Mouse (Mus musculus) neural tube, embryonic 11.5 days (tissue): Measurements from ENCODE around the gene Polrmt. TPM values are rescaled to one million over a fixed set of nuclear protein-coding genes. Genes with fewer than 3 reads are reported as not detected.
A peak's percentile ranks its signal among the peaks of the same experiment; 100 is the strongest.
"Not testable (repeated sequence)": the region's sequence is repeated elsewhere in the genome, so short reads cannot be mapped to it uniquely, and the experiment has no call there.

Experiments
- ATAC-seq: fragments of 200-750 bp; cut with Nextera tagmentation; 2 replicates; pipeline ENCODE4 v1.8.0; 2017; ENCODE audit warnings: moderate number of reproducible peaks, mild to moderate bottlenecking, moderate TSS enrichment, moderate library complexity; ENCODE audit not compliant: insufficient read depth, low FRiP score, low TSS enrichment
- DNase-seq: peaks from one replicate; pipeline ENCODE4 v3.0.0-alpha.2; 2015; ENCODE audit warnings: low spot score
- H3K27ac ChIP-seq: fragments of 300-500 bp; sonication (generic); 2 replicates; pipeline ENCODE4 v1.5.1; 2014; ENCODE audit warnings: low read depth, mild to moderate bottlenecking, low read length
- H3K27me3 ChIP-seq: fragments of 300-500 bp; sonication (generic); 2 replicates; pipeline ENCODE4 v1.6.1; 2014; ENCODE audit warnings: mild to moderate bottlenecking, low read length, mixed read lengths; ENCODE audit not compliant: control insufficient read depth, insufficient read depth
- H3K36me3 ChIP-seq: fragments of 300-500 bp; sonication (generic); 2 replicates; pipeline ENCODE4 v1.6.1; 2014; ENCODE audit warnings: mild to moderate bottlenecking, low read length, moderate library complexity, mixed read lengths; ENCODE audit not compliant: control insufficient read depth, insufficient read depth
- H3K4me1 ChIP-seq: fragments of 300-500 bp; sonication (generic); 2 replicates; pipeline ENCODE4 v1.6.1; 2014; ENCODE audit warnings: low read length, mixed read lengths; ENCODE audit not compliant: control insufficient read depth, insufficient read depth
- H3K4me2 ChIP-seq: fragments of 300-500 bp; sonication (generic); 2 replicates; pipeline ENCODE4 v1.6.1; 2014; ENCODE audit warnings: low read depth, mild to moderate bottlenecking, moderate library complexity
- H3K4me3 ChIP-seq: fragments of 300-500 bp; sonication (generic); 2 replicates; pipeline ENCODE4 v1.5.1; 2014; ENCODE audit warnings: low read depth, low read length
- H3K9ac ChIP-seq: fragments of 300-500 bp; sonication (generic); 2 replicates; pipeline ENCODE4 v1.6.1; 2014; ENCODE audit warnings: mild to moderate bottlenecking, low read length
- H3K9me3 ChIP-seq: fragments of 300-500 bp; sonication (generic); 2 replicates; pipeline ENCODE4 v1.6.1; 2016; ENCODE audit warnings: low read length; ENCODE audit not compliant: control insufficient read depth
- WGBS: fragments of 180-500 bp; shearing (Covaris S2); extraction: QIAGEN DNeasy Blood & Tissue Kit; methylation state at CpG from one replicate; pipeline ENCODE4 v1.1.7; 2014; 5-methylcytosine and 5-hydroxymethylcytosine counted together
- polyA plus RNA-seq: library from polyadenylated mRNA; unstranded; fragments of >200 nt; fragmentation: Nextera tagmentation; extraction: Ambion mirVana; gene quantifications from 2 replicates; pipeline ENCODE4 v1.2.1, GENCODE M21; 2014

Polrmt gene
- polyA plus RNA-seq, 1 experiment from 2014 or later = 34.1 TPM

DNA sequence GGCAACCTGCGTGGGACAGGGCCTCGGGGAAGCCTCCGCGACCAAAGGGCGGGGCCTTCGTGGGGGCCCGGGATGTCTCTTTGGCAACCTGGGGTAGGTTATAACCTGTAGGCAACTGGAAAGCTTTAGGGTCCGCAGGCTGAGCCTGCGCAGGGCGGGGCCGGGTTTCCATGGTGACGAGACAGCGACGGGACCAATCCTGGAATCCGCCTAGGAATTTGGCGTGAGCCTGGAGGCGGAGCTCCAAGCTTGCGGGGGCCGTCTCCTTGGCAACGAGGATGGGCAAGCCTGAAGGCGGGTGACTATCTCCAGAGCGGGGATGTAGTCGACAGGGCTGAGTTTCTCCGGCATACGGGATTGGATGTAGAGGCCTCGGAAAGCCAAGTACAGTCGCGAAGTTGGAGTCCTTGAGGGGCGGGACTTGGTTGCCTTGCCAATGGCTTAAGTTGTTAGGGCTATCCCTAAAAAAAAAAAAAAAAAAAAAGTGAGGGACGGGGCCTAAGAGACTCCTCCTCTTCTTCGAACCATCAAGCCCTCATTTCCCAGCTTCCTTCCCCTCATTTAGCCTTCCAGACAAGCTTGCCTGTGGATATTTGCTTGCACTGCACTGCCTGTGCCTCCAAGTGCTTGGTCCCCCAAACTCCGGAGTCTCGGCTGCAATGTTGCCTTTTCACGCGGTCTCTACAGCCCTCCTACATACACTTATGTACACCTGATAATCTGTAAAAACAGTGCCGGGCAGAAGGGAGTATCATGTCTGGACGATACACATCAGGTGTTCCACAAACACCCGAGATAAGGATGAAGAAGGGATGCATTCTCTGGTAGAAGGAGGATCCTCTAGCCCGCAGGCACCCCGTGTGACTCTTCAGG lies 21.2 kb upstream of the Polrmt start:
- H3K4me1 ChIP-seq = peaks cover 22% of the 10 kb centered on the region
- H3K9me3 ChIP-seq = no peaks in the 10 kb centered on the region
- peak; percentile 93 for DNase-seq
- H3K4me2 ChIP-seq = peak overlapping the region; percentile 87
- peak; percentile 80 for ATAC-seq
- H3K36me3 ChIP-seq = no peaks in the 10 kb centered on the region
- no peaks in the 10 kb centered on the region for H3K27me3 ChIP-seq
- peak overlapping the region; percentile 94 for H3K4me3 ChIP-seq
- WGBS = 13% methylated on average over 39 of the region's 40 CpGs
- no peak overlapping the region for H3K9ac ChIP-seq
- H3K27ac ChIP-seq = peak overlapping the region; percentile 56

DNA sequence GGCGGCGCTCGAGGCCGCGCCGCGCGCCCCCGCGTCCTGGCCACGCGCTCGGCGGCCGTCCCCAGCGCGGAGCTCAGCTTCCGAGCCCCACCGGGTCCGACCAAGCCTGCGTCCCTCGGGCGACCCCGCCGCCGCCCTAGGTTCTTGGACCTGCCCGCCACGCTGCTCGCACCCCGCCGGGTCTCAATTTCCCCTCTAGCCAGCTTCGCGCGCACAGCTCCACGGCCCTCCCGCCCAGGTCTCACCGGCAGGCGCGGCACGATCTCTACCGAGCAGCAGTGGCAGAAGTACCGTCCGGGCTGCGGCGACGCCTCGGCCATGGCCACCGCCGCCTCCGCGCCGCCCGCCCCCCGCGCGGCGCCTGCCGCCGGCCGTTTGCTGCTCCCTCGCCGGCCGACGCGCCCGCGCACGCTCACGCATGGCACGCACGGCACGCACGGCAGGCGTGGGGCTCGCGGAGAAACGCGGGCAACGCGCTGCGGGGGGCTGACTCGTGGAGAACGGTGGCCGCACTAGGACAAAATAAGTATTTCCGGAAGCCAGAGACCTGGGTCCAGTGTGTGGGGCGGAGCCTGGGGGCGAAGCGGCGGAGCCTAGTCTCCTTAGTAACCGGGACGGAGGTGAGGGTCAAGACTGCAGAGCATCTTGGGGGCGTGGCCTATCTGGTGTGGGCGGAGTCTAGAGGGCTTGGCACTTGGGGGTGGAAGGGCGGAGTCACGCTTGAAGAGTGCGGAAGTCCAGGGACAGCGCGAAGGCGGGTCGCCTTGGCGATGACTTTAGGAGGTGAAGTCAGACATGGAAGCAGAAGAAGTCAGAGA lies 20.3 kb upstream of the Polrmt start, which contains the start of gene Rnf126:
Rnf126 (minus strand) TSS at position 445 of the 818 bp plus-strand sequence.
- Histone ChIP-seq H3K4me2 (peak within 1 kb of the TSS; percentile 87), H3K9me3 (no peaks in the 10 kb centered on the region), H3K27ac (peak within 1 kb of the TSS; percentile 89), H3K4me1 (peaks cover 22% of the 10 kb centered on the region), H3K4me3 (peak within 1 kb of the TSS; percentile 94), H3K36me3 (peaks cover 3% of the 10 kb centered on the region), H3K27me3 (no peaks in the 10 kb centered on the region), H3K9ac (peak within 1 kb of the TSS; percentile 97)
- WGBS = under 1% methylated on average over 97 of the region's 101 CpGs
- ATAC-seq = peak; percentile 90
- peak; percentile 99 for DNase-seq

DNA sequence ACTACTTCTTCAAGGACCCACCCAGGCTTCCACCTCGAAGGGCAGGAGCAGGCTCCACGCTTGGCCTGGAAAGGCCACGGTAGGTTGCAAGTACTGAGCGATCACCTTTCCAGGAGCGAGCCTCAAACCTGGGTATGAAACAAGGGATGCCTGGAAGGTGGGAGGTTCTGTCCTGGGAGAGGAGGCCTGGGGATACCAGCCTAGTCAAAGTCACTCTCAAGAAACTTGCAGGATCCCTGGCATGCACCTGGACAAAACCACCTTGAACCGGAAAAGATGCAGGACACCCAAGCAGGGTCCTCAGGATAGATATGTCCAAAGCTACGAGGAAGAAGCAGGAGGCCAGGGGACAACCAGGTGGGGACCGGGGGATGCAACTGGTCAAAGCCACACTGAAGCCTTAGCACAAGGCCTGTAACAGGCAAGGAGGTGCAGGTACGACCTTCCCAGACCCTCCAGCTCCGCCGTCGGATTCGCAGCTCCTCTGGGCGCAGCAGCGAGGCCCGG lies 19.7 kb upstream of the Polrmt start:
- peak overlapping the region; percentile 97 for H3K9ac ChIP-seq
- no peak for DNase-seq
- peak overlapping the region; percentile 87 for H3K4me2 ChIP-seq
- peak overlapping the region; percentile 94 for H3K4me3 ChIP-seq
- peaks cover 22% of the 10 kb centered on the region for H3K4me1 ChIP-seq
- H3K27ac ChIP-seq = peak overlapping the region; percentile 89
- 10% methylated on average over 16 of the region's 16 CpGs for WGBS
- no peaks in the 10 kb centered on the region for H3K9me3 ChIP-seq
- peak; percentile 9; the same call in 1 of the 2 replicates for ATAC-seq
- H3K27me3 ChIP-seq = no peaks in the 10 kb centered on the region
- H3K36me3 ChIP-seq = peaks cover 8% of the 10 kb centered on the region

DNA sequence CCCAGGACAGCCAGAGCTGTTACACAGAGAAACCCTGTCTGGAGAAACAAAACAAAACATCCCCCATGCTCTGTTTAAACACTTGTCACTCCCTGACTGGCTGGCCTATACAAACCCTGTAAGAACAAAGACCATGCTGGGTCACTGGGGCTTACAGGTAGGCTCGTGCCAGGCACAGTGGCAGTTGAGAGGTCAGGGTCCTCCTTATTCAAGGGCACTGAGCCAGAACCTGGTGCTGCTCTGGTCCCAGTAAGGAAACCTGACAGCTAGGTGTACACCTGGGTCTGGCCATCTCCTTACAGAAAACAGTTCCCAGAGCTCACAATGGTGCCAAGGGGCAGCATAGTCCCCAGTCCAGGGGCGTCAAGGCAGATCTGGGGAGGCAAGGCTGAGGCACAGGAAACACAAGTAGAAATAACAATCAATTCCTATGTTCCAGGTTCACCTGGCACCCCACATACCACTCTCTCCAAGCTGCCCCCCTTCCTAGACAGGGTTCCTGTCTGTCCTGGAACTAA lies 18.9 kb upstream of the Polrmt start:
- no peak for ATAC-seq
- no peak overlapping the region for H3K27ac ChIP-seq
- H3K36me3 ChIP-seq = peaks cover 11% of the 10 kb centered on the region
- peaks cover 22% of the 10 kb centered on the region for H3K4me1 ChIP-seq
- H3K4me3 ChIP-seq = no peak overlapping the region
- peak overlapping the region; percentile 87 for H3K4me2 ChIP-seq
- no peaks in the 10 kb centered on the region for H3K27me3 ChIP-seq
- 75% methylated on average over 2 of the region's 2 CpGs for WGBS
- H3K9ac ChIP-seq = no peak overlapping the region
- H3K9me3 ChIP-seq = no peaks in the 10 kb centered on the region
- DNase-seq = no peak

DNA sequence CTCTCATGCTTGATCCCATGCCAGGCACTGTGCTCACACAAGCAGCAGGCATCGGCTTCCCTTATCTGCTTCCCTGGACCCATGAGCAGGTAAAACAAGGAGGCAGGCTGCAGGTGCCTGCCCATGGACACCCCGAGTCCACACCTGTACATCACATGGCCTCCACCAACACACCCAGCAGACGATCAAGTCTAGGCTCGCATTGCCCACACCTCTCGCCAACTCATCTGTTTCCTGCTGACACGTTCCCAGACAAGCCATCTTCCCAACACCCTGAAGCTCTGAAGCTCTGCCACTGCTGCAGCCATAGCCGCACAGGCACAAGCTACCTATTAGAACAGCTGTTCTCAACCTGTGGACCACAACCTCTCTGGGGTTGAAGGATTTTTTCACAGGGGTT lies 17.9 kb upstream of the Polrmt start:
- no peak for ATAC-seq
- DNase-seq = no peak
- WGBS = 88% methylated on average over 7 of the region's 7 CpGs
- no peaks in the 10 kb centered on the region for H3K9me3 ChIP-seq
- no peaks in the 10 kb centered on the region for H3K27me3 ChIP-seq
- no peak overlapping the region for H3K4me2 ChIP-seq
- H3K27ac ChIP-seq = no peak overlapping the region
- peaks cover 22% of the 10 kb centered on the region for H3K4me1 ChIP-seq
- no peak overlapping the region for H3K9ac ChIP-seq
- no peak overlapping the region for H3K4me3 ChIP-seq
- H3K36me3 ChIP-seq = peaks cover 12% of the 10 kb centered on the region

DNA sequence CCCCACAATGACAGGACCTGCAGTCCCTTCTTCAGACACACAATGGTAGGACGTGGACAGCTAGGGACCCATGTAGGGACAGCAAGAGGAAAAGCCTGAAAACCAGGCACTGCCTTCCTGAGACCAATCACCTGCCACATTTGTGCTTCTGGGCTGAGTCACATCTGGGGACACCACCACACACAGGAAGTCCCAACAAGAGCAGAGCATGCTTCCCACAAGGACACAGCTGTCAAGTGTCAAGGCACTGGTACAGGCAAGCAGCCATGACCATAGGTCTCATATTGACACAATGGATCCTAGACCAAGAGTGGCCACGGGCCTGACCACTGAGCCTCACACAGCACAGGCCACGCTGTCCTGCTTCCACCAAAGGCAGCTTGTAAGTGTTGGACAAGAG lies 16.5 kb upstream of the Polrmt start:
- no peaks in the 10 kb centered on the region for H3K9me3 ChIP-seq
- DNase-seq (no peak), ATAC-seq (no peak)
- 92% methylated on average over 3 of the region's 3 CpGs for WGBS
- H3K36me3 ChIP-seq = peaks cover 21% of the 10 kb centered on the region
- H3K27me3 ChIP-seq = no peaks in the 10 kb centered on the region
- H3K4me3 ChIP-seq = no peak overlapping the region
- no peak overlapping the region for H3K27ac ChIP-seq
- H3K9ac ChIP-seq = no peak overlapping the region
- peaks cover 17% of the 10 kb centered on the region for H3K4me1 ChIP-seq
- no peak overlapping the region for H3K4me2 ChIP-seq

DNA sequence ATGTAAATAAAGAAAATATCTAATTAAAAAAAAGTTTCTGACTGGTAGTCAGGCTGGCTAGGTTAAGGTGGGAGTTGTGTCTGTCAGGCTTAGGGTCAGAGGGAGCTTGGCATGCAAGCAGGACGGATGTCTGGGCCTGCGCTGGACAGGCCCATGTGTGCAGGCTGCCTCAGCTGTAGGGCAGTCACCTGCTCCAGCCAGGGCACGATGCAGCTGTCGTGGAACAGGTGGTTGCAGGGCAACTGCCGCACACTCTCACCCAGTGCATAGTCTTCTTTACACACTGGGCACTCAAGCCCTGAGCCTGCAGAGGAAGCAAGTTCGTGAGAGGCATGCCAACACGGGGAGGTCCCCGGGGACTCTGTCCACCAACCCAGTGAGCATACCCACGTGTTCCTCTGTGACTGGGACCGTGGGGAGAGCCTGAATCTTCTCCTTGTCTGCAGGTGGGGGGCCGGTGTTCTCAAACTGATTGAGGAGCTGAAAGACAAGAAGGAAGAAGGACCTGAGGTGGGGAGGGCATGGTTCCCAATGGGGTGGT lies 14.3 kb upstream of the Polrmt start:
- Histone ChIP-seq H3K9ac (no peak overlapping the region), H3K27me3 (no peaks in the 10 kb centered on the region), H3K4me3 (no peak overlapping the region), H3K4me1 (peaks cover 8% of the 10 kb centered on the region), H3K36me3 (peaks cover 25% of the 10 kb centered on the region), H3K4me2 (no peak overlapping the region), H3K9me3 (no peaks in the 10 kb centered on the region), H3K27ac (no peak overlapping the region)
- no peak for ATAC-seq
- WGBS = 93% methylated on average over 11 of the region's 11 CpGs
- DNase-seq = no peak

DNA sequence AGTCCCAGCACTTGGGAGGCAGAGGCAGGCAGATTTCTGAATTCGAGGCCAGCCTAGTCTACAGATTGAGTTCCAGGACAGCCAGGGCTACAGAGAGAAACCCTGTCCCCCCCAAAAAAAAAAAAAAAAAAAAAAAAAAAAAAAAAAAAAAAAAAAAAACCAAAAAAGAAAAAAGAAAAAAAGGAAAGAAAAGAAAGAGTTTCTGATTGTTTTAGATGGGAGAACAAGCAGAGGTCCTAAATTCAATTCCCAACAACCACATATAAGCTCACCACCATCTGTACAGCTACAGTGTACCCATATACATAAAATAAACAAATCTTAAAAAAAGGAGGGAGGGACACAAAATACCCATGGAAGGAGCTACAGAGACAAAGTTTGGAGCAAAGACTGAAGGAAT lies 13.3 kb upstream of the Polrmt start:
- not testable (repeated sequence) for H3K27ac ChIP-seq, ATAC-seq, DNase-seq, H3K4me3 ChIP-seq, H3K9ac ChIP-seq, H3K4me2 ChIP-seq, H3K4me1 ChIP-seq, H3K27me3 ChIP-seq, H3K9me3 ChIP-seq
- peaks cover 25% of the 10 kb centered on the region for H3K36me3 ChIP-seq
- 100% methylated on average over 1 of the region's 1 CpGs for WGBS
